Mouse (Mus musculus) intestine, embryonic 16.5 days (tissue): ENCODE results near the gene Prr5. TPM values are rescaled to one million over a fixed set of nuclear protein-coding genes. Genes with fewer than 3 reads are reported as not detected.
A peak's percentile ranks its signal among the peaks of the same experiment; 100 is the strongest.

Experiments
- ATAC-seq: fragments of 200-750 bp; cut with Nextera tagmentation; 2 replicates; pipeline ENCODE4 v1.8.0; 2017; ENCODE audit warnings: moderate TSS enrichment, moderate library complexity
- H3K27ac ChIP-seq: fragments of 300-500 bp; sonication (generic); 2 replicates; pipeline ENCODE4 v1.5.1; 2014; ENCODE audit warnings: mild to moderate bottlenecking, low read length
- H3K27me3 ChIP-seq: fragments of 300-500 bp; sonication (generic); replicated peaks from 2 replicates; pipeline ENCODE4 v1.6.1; 2014; ENCODE audit warnings: low read length, control low read depth, mixed read lengths; ENCODE audit not compliant: control insufficient read depth, insufficient read depth
- H3K36me3 ChIP-seq: fragments of 300-500 bp; sonication (generic); 2 replicates; pipeline ENCODE4 v1.6.1; 2014; ENCODE audit warnings: low read length, control low read depth; ENCODE audit not compliant: control insufficient read depth, insufficient read depth
- H3K4me1 ChIP-seq: fragments of 300-500 bp; sonication (generic); 2 replicates; pipeline ENCODE4 v1.6.1; 2014; ENCODE audit warnings: low read length, control low read depth, mixed read lengths; ENCODE audit not compliant: control insufficient read depth, insufficient read depth
- H3K4me2 ChIP-seq: fragments of 300-500 bp; sonication (generic); 2 replicates; pipeline ENCODE4 v1.6.1; 2014; ENCODE audit warnings: low read depth, low read length, control low read depth
- H3K4me3 ChIP-seq: fragments of 300-500 bp; sonication (generic); 2 replicates; pipeline ENCODE4 v1.5.1; 2014; ENCODE audit warnings: mild to moderate bottlenecking, low read length
- H3K9ac ChIP-seq: fragments of 300-500 bp; sonication (generic); 2 replicates; pipeline ENCODE4 v1.6.1; 2014; ENCODE audit warnings: low read depth, low read length
- H3K9me3 ChIP-seq: fragments of 300-500 bp; sonication (generic); 2 replicates; pipeline ENCODE4 v1.6.1; 2016; ENCODE audit warnings: low read length, control low read depth; ENCODE audit not compliant: control insufficient read depth
- WGBS: fragments of 180-500 bp; shearing (Covaris S2); extraction: QIAGEN DNeasy Blood & Tissue Kit; methylation state at CpG from one replicate; pipeline ENCODE4 v1.1.7; 2014; 5-methylcytosine and 5-hydroxymethylcytosine counted together
- polyA plus RNA-seq: library from polyadenylated mRNA; unstranded; fragments of >200 nt; fragmentation: Nextera tagmentation; extraction: Ambion mirVana; gene quantifications from 2 replicates; pipeline ENCODE4 v1.2.1, GENCODE M21; 2015

Prr5 gene
- polyA plus RNA-seq, 1 experiment from 2014 or later: 69.1 TPM

GRCm38 (mm10) chr15:84698189-84698588 lies 28.8 kb downstream of the Prr5 start:
- 63% methylated on average over 2 of the region's 2 CpGs for WGBS
- Histone ChIP-seq H3K9me3 (no peaks in the 10 kb centered on the region), H3K27me3 (no peaks in the 10 kb centered on the region), H3K4me3 (no peak overlapping the region), H3K9ac (no peak overlapping the region), H3K36me3 (peaks cover 24% of the 10 kb centered on the region), H3K4me1 (peaks cover 18% of the 10 kb centered on the region; the same call in 1 of the 2 replicates), H3K4me2 (no peak overlapping the region), H3K27ac (no peak overlapping the region)
- no peak for ATAC-seq

GRCm38 (mm10) chr15:84700147-84700794 lies 30.9 kb downstream of the Prr5 start:
- Histone ChIP-seq H3K4me2 (no peak overlapping the region), H3K9ac (no peak overlapping the region), H3K9me3 (no peaks in the 10 kb centered on the region), H3K36me3 (peaks cover 15% of the 10 kb centered on the region), H3K27me3 (no peaks in the 10 kb centered on the region), H3K4me1 (peaks cover 18% of the 10 kb centered on the region; the same call in 1 of the 2 replicates), H3K27ac (no peak overlapping the region), H3K4me3 (no peak overlapping the region)
- ATAC-seq: 0 out of 2 replicates have a peak, but pooled peaks have one; percentile 9
- 53% methylated on average over 6 of the region's 6 CpGs for WGBS

GRCm38 (mm10) chr15:84701947-84702346 lies 32.5 kb downstream of the Prr5 start:
- Histone ChIP-seq H3K4me2 (no peak overlapping the region), H3K4me1 (peaks cover 11% of the 10 kb centered on the region; the same call in 1 of the 2 replicates), H3K4me3 (no peak overlapping the region), H3K9me3 (no peaks in the 10 kb centered on the region), H3K27me3 (no peaks in the 10 kb centered on the region), H3K36me3 (peaks cover 15% of the 10 kb centered on the region), H3K27ac (no peak overlapping the region), H3K9ac (no peak overlapping the region; the same call in 1 of the 2 replicates)
- WGBS: 21% methylated on average over 4 of the region's 4 CpGs
- no peak for ATAC-seq

- no peak overlapping the region for H3K4me2 ChIP-seq
- no peak overlapping the region for H3K9ac ChIP-seq
- ATAC-seq: no peak
- no peaks in the 10 kb centered on the region for H3K9me3 ChIP-seq
- peaks cover 13% of the 10 kb centered on the region for H3K4me1 ChIP-seq
- no peak overlapping the region for H3K4me3 ChIP-seq
- peaks cover 10% of the 10 kb centered on the region for H3K36me3 ChIP-seq
- WGBS: 87% methylated on average over 29 of the region's 29 CpGs
- H3K27ac ChIP-seq: no peak overlapping the region
- no peaks in the 10 kb centered on the region for H3K27me3 ChIP-seq
These were observed 33.2 kb downstream of the Prr5 start for GRCm38 (mm10) chr15:84702391-84703345.

GRCm38 (mm10) chr15:84703992-84704391 lies 34.6 kb downstream of the Prr5 start:
- Histone ChIP-seq H3K27ac (no peak overlapping the region), H3K4me1 (peaks cover 13% of the 10 kb centered on the region), H3K36me3 (peaks cover 9% of the 10 kb centered on the region), H3K27me3 (no peaks in the 10 kb centered on the region), H3K9me3 (no peaks in the 10 kb centered on the region), H3K4me3 (no peak overlapping the region), H3K4me2 (no peak overlapping the region), H3K9ac (no peak overlapping the region)
- WGBS: 83% methylated on average over 7 of the region's 7 CpGs
- no peak for ATAC-seq

- Histone ChIP-seq H3K36me3 (peaks cover 9% of the 10 kb centered on the region), H3K4me3 (no peak overlapping the region), H3K9ac (no peak overlapping the region), H3K9me3 (no peaks in the 10 kb centered on the region), H3K4me2 (no peak overlapping the region), H3K27me3 (no peaks in the 10 kb centered on the region), H3K4me1 (peaks cover 19% of the 10 kb centered on the region), H3K27ac (0 out of 2 replicates have a peak overlapping the region, but pooled peaks have one; percentile 42)
- ATAC-seq: peak; percentile 43
- WGBS: 72% methylated on average over 6 of the region's 6 CpGs
These were observed 36.0 kb downstream of the Prr5 start for GRCm38 (mm10) chr15:84705351-84705901.

- H3K4me3 ChIP-seq: no peak overlapping the region
- H3K27ac ChIP-seq: peak overlapping the region; percentile 57
- no peaks in the 10 kb centered on the region for H3K9me3 ChIP-seq
- H3K4me2 ChIP-seq: no peak overlapping the region
- WGBS: 45% methylated on average over 6 of the region's 6 CpGs
- peaks cover 27% of the 10 kb centered on the region for H3K4me1 ChIP-seq
- peak overlapping the region; percentile 27; the same call in 1 of the 2 replicates for H3K9ac ChIP-seq
- ATAC-seq: peak; percentile 34
- H3K27me3 ChIP-seq: no peaks in the 10 kb centered on the region
- H3K36me3 ChIP-seq: peaks cover 7% of the 10 kb centered on the region; the same call in 1 of the 2 replicates
These were observed 37.7 kb downstream of the Prr5 start for GRCm38 (mm10) chr15:84706983-84707619.

GRCm38 (mm10) chr15:84712566-84713405 lies 43.4 kb downstream of the Prr5 start:
- no peaks in the 10 kb centered on the region for H3K36me3 ChIP-seq
- peak overlapping the region; percentile 87 for H3K27ac ChIP-seq
- H3K4me3 ChIP-seq: no peak overlapping the region
- no peaks in the 10 kb centered on the region for H3K9me3 ChIP-seq
- no peaks in the 10 kb centered on the region for H3K27me3 ChIP-seq
- 0 out of 2 replicates have a peak overlapping the region, but pooled peaks have one; percentile 20 for H3K9ac ChIP-seq
- H3K4me1 ChIP-seq: peaks cover 22% of the 10 kb centered on the region
- WGBS: 47% methylated on average over 14 of the region's 14 CpGs
- H3K4me2 ChIP-seq: peak overlapping the region; percentile 17; the same call in 1 of the 2 replicates
- peak; percentile 52 for ATAC-seq
